Mouse (Mus musculus) embryonic fibroblast, embryonic 13.5 days (primary cell): ENCODE results near the gene H2-M10.2. TPM values are rescaled to one million over a fixed set of nuclear protein-coding genes. Genes with fewer than 3 reads are reported as not detected.

Experiments
- H3K27ac ChIP-seq: 2 replicates; pipeline ENCODE4 v1.5.1; 2012; ENCODE audit warnings: low read length, control low read depth, inconsistent platforms; ENCODE audit not compliant: insufficient read depth
- H3K4me1 ChIP-seq: 2 replicates; pipeline ENCODE4 v1.6.1; 2011; ENCODE audit warnings: low read length; ENCODE audit not compliant: control insufficient read depth, insufficient read depth
- H3K4me3 ChIP-seq: 2 replicates; pipeline ENCODE4 v1.5.1; 2011; ENCODE audit warnings: mild to moderate bottlenecking, control low read depth, low read length; ENCODE audit not compliant: insufficient read depth
- CTCF ChIP-seq: IDR thresholded peaks from 2 replicates; pipeline ENCODE4 v1.5.1; 2011; ENCODE audit warnings: mild to moderate bottlenecking, control low read depth, low read length, moderate library complexity, borderline replicate concordance; ENCODE audit not compliant: insufficient read depth
- POLR2A ChIP-seq: IDR thresholded peaks from 2 replicates; pipeline ENCODE4 v1.6.1; 2011; ENCODE audit warnings: low read depth, mild to moderate bottlenecking, control low read depth, low read length, moderate library complexity
- polyA plus RNA-seq: library from polyadenylated mRNA; stranded (reverse); fragments of >200 nt; gene quantifications from 2 replicates; pipeline ENCODE4 v1.2.4, GENCODE M21; 2011; ENCODE audit warnings: low read depth; ENCODE audit not compliant: missing spikeins, insufficient read length

H2-M10.2 gene
- polyA plus RNA-seq, 1 experiment = not detected

DNA sequence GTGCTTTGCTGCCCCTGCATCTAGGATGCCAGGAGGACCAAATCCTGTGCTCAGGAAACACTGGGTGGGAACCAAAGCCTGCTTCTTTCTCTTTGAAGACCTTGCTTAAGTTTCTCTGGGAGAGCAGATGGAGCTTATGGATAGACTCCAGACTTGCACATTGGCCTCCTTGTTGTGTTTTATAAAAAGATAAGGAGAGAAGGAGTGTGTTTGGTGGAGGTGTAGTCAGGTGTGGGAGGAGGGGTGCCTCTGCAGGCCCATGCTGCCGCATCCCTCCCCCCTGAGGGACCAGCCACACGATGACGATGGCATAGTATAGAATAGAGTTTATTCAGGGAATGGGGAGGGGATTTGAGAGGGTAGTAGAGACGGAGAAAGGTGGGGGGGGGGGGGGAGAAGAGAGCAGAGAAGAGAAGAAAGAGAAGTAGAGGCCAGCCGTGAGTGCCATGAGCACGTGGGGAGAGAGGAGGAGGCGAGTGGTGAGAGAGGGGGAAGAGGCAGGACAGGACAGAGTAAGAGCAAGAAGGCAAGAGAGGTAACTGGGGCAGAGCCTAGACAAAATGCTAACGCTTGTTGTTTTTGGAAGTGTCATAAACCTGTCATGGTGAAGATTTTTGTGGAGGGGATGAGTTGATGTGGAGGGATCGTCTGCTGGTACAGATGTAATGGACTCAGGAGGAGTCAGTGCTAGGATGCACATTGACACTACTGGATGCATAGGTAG, 13.5 kb downstream of the H2-M10.2 start:
- Histone ChIP-seq H3K4me1 (peaks cover 10% of the 10 kb centered on the region; the same call in 1 of the 2 replicates), H3K27ac (no peak overlapping the region), H3K4me3 (peak overlapping the region; percentile 87)
- TF ChIP-seq POLR2A (no peak), CTCF (no peak)

DNA sequence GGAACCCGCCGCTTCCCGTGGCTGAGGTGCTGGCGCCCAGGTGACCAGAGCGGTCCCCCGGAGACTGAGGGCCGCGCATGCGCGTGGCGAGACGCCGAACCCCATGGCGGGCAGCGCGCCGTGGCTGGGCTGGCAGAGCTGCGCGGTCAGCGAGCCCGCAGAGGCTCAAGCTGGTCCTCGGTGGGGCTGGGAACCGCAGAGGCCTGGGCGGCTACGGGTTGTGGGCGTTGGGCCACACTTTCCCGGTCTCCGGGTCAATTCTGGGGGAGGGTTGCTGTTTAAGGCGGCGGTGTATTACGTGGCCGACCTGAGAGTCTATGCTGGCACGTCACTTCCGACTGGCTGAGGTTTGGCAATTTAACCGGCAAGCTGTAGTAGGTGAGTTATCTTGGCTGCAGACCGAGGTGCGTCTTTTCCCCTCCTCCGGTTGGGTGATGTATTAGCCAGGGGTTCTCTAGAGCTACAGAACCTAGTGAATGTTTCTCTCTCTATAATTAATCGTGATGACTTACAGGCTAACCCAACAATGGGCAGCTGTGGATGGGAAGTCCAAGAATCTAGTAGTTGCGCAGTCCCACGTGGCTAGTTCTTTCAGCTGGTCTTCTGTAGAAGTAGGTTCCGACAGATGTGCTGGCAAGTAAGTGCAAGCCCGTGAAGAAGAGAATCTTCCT, 14.6 kb downstream of the H2-M10.2 start, which contains the start of gene Trim39:
Gene Trim39 (minus strand): TSS at position 662 of the 671 bp plus-strand sequence.
- TF ChIP-seq POLR2A (peak; percentile 52; the same call in 1 of the 2 replicates), CTCF (no peak)
- H3K4me3 ChIP-seq = peak within 1 kb of the TSS; percentile 87
- H3K4me1 ChIP-seq = peaks cover 10% of the 10 kb centered on the region; the same call in 1 of the 2 replicates
- peak within 1 kb of the TSS; percentile 85 for H3K27ac ChIP-seq

DNA sequence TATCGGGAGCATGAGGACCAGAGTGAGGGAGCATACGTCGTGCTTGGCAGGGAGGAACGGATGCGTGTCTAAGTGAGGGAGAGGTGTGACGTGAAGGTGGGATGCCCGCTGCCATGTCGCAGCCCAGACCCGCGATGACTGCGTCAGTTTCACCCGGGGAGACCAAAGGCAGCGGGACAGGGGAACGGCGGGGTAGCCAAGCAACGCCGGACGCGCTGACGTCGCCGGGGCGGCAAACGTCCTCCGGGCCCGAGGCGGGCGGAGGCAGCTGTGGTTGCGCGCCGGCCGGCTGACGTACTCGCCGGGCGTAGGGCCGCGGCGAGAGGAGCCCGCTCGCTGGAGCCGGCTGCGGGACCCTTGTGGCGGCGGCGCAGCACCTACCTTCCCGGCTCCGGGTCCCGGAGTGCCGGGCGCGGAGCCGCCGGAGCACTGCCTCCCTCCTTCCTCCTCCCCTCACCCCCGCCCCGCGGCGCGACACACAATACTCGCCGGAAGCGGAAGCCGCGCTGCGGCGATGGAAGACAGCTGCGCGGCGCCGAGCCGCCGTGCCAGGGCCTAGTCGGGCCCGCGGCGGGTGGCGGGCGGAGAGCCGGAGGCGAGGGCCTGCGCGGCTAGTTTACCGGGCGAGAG, 15.2 kb downstream of the H2-M10.2 start:
- H3K4me1 ChIP-seq = peaks cover 10% of the 10 kb centered on the region; the same call in 1 of the 2 replicates
- peak overlapping the region; percentile 85 for H3K27ac ChIP-seq
- H3K4me3 ChIP-seq = peak overlapping the region; percentile 87
- TF ChIP-seq CTCF = no peak; the same call in 1 of the 2 replicates
- peak; percentile 79 for TF ChIP-seq POLR2A

DNA sequence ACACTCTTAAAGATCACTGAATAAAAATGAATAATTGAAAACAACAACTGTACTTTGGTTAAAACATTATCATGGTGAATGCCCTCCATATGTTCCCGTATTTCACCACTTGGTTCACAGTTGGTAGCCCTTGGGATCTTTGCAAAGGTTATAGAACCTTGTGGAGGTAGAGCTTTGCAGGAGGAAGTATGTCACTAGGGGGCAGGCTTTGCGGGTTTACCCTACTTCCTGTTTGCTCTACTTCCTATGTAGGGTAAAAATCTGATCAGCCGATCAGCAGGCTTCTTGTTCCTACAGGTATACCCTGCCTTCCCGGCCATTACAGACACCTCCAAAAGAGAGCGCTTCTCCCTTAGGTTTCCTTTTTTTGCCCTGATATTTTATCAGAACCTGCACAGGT, 20.5 kb downstream of the H2-M10.2 start:
- no peak overlapping the region for H3K27ac ChIP-seq
- H3K4me1 ChIP-seq = peaks cover 7% of the 10 kb centered on the region; the same call in 1 of the 2 replicates
- TF ChIP-seq POLR2A = no peak
- no peak for TF ChIP-seq CTCF
- H3K4me3 ChIP-seq = no peak overlapping the region

DNA sequence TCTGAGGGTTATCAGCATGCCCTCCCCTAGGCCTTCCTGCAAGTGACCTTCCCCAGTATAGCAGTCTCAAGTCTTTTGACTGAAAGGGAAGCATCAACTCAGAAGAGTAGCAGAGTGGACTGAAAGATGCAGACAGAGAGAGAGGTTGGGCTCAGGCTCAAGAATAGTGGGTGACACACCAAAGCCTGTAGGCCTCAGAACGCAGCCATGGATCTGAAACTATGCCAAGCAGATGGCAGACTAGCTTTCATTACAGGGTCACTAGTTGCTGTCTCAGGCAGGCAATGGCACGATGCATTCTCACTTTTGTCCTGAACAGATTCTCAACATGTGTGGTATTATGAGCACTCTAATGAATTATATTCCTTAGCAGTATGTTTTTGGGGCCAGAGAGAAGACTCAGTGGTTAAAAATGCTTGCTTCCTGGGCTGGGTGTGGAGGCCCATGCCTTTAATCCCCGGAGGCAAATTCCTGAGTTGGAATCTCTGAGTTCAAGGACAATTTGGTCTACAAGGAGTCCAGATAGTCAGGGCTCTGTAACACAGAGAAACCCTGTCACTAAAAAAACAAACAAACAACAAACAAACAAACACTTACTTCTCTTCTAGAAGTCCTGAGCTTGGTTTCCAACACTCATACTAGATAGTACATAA, 21.9 kb downstream of the H2-M10.2 start:
- H3K4me3 ChIP-seq = no peak overlapping the region
- peaks cover 3% of the 10 kb centered on the region; the same call in 1 of the 2 replicates for H3K4me1 ChIP-seq
- no peak for TF ChIP-seq CTCF
- no peak for TF ChIP-seq POLR2A

DNA sequence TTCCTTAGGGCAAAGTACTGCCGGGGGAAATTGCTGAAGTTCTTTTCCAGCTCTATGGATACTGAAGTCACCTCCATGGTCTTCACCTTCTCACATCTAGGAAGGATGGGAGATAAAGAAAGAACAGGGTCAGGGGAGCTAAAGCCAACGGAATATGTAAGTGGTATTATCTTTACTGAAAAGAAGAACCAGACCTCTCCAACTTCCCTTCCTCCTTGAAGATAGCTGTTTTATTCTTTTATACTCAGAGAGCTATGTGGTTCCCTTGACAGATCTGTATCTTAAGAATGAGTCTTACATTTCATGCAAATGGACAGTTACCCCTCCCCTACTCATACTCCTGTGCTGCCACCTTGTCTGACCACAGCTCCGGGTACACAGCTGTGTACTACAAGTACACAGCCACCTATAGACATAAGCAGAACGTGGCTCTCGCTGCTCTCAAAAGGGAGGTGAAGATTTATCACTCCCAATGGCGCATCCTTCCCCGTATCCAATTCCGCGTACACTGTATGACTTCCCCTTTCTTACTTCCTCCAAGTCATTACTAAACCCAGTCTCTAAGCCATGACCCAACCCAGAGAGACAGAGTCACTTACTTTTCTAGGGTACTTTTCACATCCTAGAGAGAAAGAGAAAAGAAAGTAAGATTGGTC, 24.7 kb downstream of the H2-M10.2 start:
- Histone ChIP-seq H3K27ac (no peak overlapping the region), H3K4me3 (no peak overlapping the region), H3K4me1 (peaks cover 3% of the 10 kb centered on the region; the same call in 1 of the 2 replicates)
- TF ChIP-seq CTCF (no peak), POLR2A (no peak)

More for the DNA sequence above, 21.9 kb downstream of the H2-M10.2 start:
- peak overlapping the region; percentile 50; the same call in 1 of the 2 replicates for H3K27ac ChIP-seq

DNA sequence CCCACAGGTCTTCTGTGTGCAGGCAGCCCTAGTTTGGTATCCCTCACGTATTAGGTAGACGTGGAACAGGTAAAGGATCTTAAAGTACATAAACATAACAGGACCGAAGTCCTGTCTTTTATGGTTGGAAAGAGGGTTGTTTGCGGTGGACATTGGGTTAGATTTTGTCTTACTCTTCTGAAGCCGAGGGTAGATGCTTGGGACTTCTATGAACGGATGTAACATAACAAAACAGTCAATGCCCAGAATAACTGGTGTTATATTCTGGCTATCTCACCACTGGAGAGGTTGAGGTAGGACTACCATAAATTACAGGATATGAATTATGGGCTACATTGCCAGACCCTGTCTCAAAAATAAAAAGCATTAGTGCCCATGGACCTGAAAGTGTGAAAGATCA, 28.3 kb downstream of the H2-M10.2 start, which contains the start of gene Rpp21:
Gene Rpp21 (minus strand): TSS at position 101 of the 400 bp plus-strand sequence.
- Histone ChIP-seq H3K4me1 (no peaks in the 10 kb centered on the region), H3K27ac (no peak within 1 kb of the TSS), H3K4me3 (peak within 1 kb of the TSS; percentile 59)
- TF ChIP-seq CTCF = no peak
- no peak for TF ChIP-seq POLR2A

DNA sequence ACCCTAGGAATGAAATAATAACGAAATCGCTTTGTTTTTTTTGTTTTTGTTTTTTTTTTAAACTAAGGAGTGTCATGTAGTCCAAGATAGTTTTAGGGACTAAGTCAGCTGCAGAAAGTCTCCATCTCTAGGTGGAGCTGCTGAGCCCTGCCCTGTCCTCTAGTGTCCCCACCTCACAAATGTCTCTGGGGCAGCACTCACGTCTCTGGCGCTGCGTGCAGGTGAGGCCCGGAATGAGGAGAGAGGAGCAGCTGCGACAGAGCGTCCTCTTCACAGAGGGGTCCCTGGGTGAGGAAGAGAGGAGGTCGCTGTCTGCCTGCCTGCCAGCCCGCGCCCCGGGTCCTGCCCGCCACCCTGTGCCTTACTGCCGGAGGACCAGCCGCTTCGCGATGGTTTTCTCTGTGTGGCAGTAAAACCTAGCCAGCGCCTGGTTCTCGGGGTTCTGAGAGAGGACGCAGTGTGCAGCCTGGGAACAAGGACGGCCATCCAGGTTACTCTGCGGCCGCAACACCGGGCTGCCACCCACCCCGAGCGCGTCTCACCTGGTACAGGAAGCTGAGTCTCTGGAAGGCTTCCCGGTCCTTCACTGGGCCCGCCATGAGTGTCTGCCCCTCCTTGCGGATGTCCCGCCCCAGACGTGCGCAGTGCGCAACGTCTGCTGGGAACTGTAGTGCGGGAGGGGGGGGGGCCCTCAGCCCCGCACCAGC, 28.9 kb downstream of the H2-M10.2 start:
- Histone ChIP-seq H3K27ac (no peak overlapping the region), H3K4me1 (no peaks in the 10 kb centered on the region), H3K4me3 (peak overlapping the region; percentile 59)
- peak; percentile 50; the same call in 1 of the 2 replicates for TF ChIP-seq CTCF
- peak; percentile 81 for TF ChIP-seq POLR2A
